Mouse (Mus musculus) liver, adult 2 months (tissue): ENCODE measurements at regions not wholly inside any gene's neighbourhood (a gene's known extent, or its start where the extent isn't known, plus 50 kb on each side); places are given as distances from the start of the nearest gene placed in this dataset.

Experiments used
- CTCF ChIP-seq: fragments of 200-500 bp; IDR thresholded peaks from 2 replicates; pipeline ENCODE4 v1.5.1; 2011; ENCODE audit warnings: low read depth, low read length, control low read depth
- POLR2A ChIP-seq: fragments of 200-500 bp; IDR thresholded peaks from 2 replicates; pipeline ENCODE4 v1.6.1; 2011; ENCODE audit warnings: low read length, control low read depth; ENCODE audit not compliant: insufficient read depth; ENCODE audit errors: extremely low read depth

GRCm38 (mm10) chr10:15399964-15400363 lies 682.0 kb upstream of the Gje1 start:
- TF ChIP-seq POLR2A (no peak), CTCF (no peak)
